Mouse (Mus musculus): ENCODE data around the gene Brinp2. TPM values are rescaled to one million over a fixed set of nuclear protein-coding genes. Genes with fewer than 3 reads are reported as not detected.

Gene Brinp2
- polyA plus RNA-seq, 1 experiment from 2014 or later = 0.26 TPM

DNA sequence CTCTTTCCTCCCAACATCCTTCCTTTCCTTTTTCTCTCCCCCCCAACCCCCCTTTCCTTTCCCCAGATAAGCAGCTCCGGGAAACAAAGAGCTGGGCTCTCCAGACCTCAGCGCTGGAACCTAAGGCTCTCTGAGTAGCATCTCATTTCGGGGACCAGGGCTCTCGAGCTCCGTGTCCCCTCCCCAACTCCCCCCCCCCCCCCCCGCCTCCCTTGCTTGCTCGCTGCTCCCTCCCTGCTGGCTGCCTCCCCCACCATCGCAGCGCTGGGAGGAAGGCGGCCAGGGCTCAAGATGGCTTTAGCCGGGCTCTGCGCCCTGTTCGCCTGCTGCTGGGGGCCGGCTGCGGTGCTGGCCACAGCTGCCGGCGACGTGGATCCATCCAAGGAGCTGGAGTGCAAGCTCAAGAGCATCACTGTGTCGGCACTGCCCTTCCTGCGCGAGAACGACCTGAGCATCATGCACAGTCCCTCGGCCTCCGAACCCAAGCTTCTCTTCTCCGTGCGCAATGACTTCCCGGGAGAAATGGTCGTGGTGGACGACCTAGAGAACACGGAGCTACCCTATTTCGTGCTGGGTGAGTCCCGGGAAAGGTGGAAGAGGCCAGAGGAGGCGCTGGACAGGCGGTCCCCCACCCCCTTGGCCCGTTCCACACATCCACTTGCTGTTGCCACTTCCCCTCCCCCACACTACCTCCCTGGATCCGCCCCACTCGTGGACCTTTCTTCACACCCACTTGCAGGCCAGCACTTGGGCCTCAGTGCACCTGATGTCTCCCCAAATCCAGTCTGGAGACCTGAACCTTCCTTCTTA, 6.4 kb upstream of the Brinp2 start:
- Histone ChIP-seq H3K9ac (ENCODE audit: low read length) (no peak overlapping the region; the same call in 1 of the 2 replicates), H3K4me3 (ENCODE audit: low read length) (peak overlapping the region; percentile 30), H3K9me3 (ENCODE audit: control insufficient read depth, low read length) (no peaks in the 10 kb centered on the region), H3K4me1 (replicated peaks; ENCODE audit: control insufficient read depth, insufficient read depth, low read length) (0 out of 2 replicates have a peak, but pooled peaks cover 5% of the 10 kb centered on the region), H3K4me2 (ENCODE audit: low read depth, low read length) (peak overlapping the region; percentile 52), H3K27me3 (ENCODE audit: control insufficient read depth, insufficient read depth, low read depth, low read length) (peaks cover 14% of the 10 kb centered on the region), H3K36me3 (ENCODE audit: control insufficient read depth, insufficient read depth, low read length) (no peaks in the 10 kb centered on the region), H3K27ac (ENCODE audit: low read length) (no peak overlapping the region)
- no peak for ATAC-seq (ENCODE audit: low read depth)
- WGBS = under 1% methylated on average over 34 of the region's 37 CpGs

DNA sequence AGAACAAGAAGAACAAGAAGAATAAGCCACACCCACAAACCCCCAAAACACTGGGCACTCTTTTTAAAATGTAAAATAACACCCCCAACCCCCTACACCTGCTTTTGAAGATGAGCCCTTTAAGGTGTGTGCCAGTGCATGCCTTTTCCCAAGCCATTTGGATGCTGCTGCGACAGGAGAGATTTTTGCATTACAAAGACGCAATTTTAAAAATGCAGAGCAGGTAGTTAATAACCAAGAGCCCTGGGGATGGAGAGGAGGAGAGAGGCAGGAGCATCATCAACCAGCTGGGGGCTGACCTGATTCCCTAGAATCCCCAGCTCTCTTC, 5.8 kb upstream of the Brinp2 start, which contains the start of gene Astn1:
TSS of gene Astn1 (plus strand) at position 310 of the 328 bp plus-strand sequence.
- Histone ChIP-seq H3K36me3 (ENCODE audit: control insufficient read depth, insufficient read depth, low read length) (no peaks in the 10 kb centered on the region), H3K27me3 (ENCODE audit: control insufficient read depth, insufficient read depth, low read depth, low read length) (peaks cover 16% of the 10 kb centered on the region), H3K27ac (ENCODE audit: low read length) (no peak within 1 kb of the TSS), H3K4me1 (replicated peaks; ENCODE audit: control insufficient read depth, insufficient read depth, low read length) (0 out of 2 replicates have a peak, but pooled peaks cover 5% of the 10 kb centered on the region), H3K9me3 (ENCODE audit: control insufficient read depth, low read length) (no peaks in the 10 kb centered on the region), H3K4me2 (ENCODE audit: low read depth, low read length) (peak within 1 kb of the TSS; percentile 52), H3K9ac (ENCODE audit: low read length) (no peak within 1 kb of the TSS; the same call in 1 of the 2 replicates), H3K4me3 (ENCODE audit: low read length) (peak within 1 kb of the TSS; percentile 30)
- 6% methylated on average over 2 of the region's 2 CpGs for WGBS
- no peak for ATAC-seq (ENCODE audit: low read depth)

- peak overlapping the region; percentile 69 for H3K4me2 ChIP-seq (ENCODE audit: low read depth, low read length)
- 11% methylated on average over 28 of the region's 28 CpGs for WGBS
- peak overlapping the region; percentile 25 for H3K9ac ChIP-seq (ENCODE audit: low read length)
- no peaks in the 10 kb centered on the region for H3K36me3 ChIP-seq (ENCODE audit: control insufficient read depth, insufficient read depth, low read length)
- H3K9me3 ChIP-seq (ENCODE audit: control insufficient read depth, low read length) = no peaks in the 10 kb centered on the region
- 0 out of 2 replicates have a peak, but pooled peaks cover 9% of the 10 kb centered on the region for H3K4me1 ChIP-seq (replicated peaks; ENCODE audit: control insufficient read depth, insufficient read depth, low read length)
- no peak overlapping the region for H3K27ac ChIP-seq (ENCODE audit: low read length)
- H3K27me3 ChIP-seq (ENCODE audit: control insufficient read depth, insufficient read depth, low read depth, low read length) = peaks cover 16% of the 10 kb centered on the region
- peak; percentile 20 for ATAC-seq (ENCODE audit: low read depth)
- peak overlapping the region; percentile 52 for H3K4me3 ChIP-seq (ENCODE audit: low read length)
These were observed 712 bp downstream of the Brinp2 start for GRCm38 (mm10) chr1:158355177-158356050.

GRCm38 (mm10) chr1:158353656-158354371, 2.3 kb downstream of the Brinp2 start:
- H3K27me3 ChIP-seq (ENCODE audit: control insufficient read depth, insufficient read depth, low read depth, low read length) = peaks cover 16% of the 10 kb centered on the region
- no peaks in the 10 kb centered on the region for H3K9me3 ChIP-seq (ENCODE audit: control insufficient read depth, low read length)
- 42% methylated on average over 5 of the region's 5 CpGs for whole genome bisulfite sequencing
- no peak overlapping the region for H3K9ac ChIP-seq (ENCODE audit: low read length)
- H3K27ac ChIP-seq (ENCODE audit: low read length) = no peak overlapping the region
- peak; percentile 47; the same call in 1 of the 2 replicates for ATAC-seq (ENCODE audit: low read depth)
- H3K4me1 ChIP-seq (replicated peaks; ENCODE audit: control insufficient read depth, insufficient read depth, low read length) = 0 out of 2 replicates have a peak, but pooled peaks cover 9% of the 10 kb centered on the region
- no peaks in the 10 kb centered on the region for H3K36me3 ChIP-seq (ENCODE audit: control insufficient read depth, insufficient read depth, low read length)
- H3K4me2 ChIP-seq (ENCODE audit: low read depth, low read length) = no peak overlapping the region
- no peak overlapping the region for H3K4me3 ChIP-seq (ENCODE audit: low read length)

DNA sequence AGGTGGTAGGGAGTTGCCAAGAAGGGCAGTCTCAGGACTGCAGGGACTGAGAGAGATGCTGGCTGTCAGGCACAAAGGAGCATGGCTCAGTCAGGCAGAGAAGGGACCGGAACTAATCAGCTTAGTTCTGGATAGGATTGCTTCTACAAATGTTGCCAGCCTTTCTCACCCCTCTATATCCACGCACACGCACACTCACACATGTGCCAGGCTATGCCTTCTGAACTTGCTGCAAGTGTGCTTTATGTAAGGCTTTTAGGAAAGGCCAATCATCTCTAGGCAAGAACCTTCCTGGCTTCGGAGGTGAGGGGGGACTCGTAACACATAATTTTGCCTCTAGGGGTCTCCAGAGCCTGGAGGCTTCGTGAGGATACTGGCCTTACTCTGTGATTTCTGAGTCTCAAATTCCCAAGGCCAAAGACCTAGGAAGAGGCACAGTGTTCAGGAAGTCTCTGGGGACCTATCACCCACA, 12.8 kb downstream of the Brinp2 start:
- Histone ChIP-seq H3K4me2 (ENCODE audit: low read depth, low read length) (no peak overlapping the region), H3K27ac (ENCODE audit: low read length) (no peak overlapping the region), H3K4me3 (ENCODE audit: low read length) (no peak overlapping the region), H3K27me3 (ENCODE audit: control insufficient read depth, insufficient read depth, low read depth, low read length) (no peaks in the 10 kb centered on the region), H3K36me3 (ENCODE audit: control insufficient read depth, insufficient read depth, low read length) (no peaks in the 10 kb centered on the region), H3K9ac (ENCODE audit: low read length) (no peak overlapping the region), H3K9me3 (ENCODE audit: control insufficient read depth, low read length) (no peaks in the 10 kb centered on the region), H3K4me1 (replicated peaks; ENCODE audit: control insufficient read depth, insufficient read depth, low read length) (no peaks in the 10 kb centered on the region)
- WGBS = 44% methylated on average over 6 of the region's 6 CpGs
- ATAC-seq (ENCODE audit: low read depth) = no peak

- no peaks in the 10 kb centered on the region for H3K4me1 ChIP-seq (replicated peaks; ENCODE audit: control insufficient read depth, insufficient read depth, low read length)
- H3K27ac ChIP-seq (ENCODE audit: low read length) = no peak overlapping the region
- no peak overlapping the region for H3K4me2 ChIP-seq (ENCODE audit: low read depth, low read length)
- no peaks in the 10 kb centered on the region for H3K9me3 ChIP-seq (ENCODE audit: control insufficient read depth, low read length)
- H3K36me3 ChIP-seq (ENCODE audit: control insufficient read depth, insufficient read depth, low read length) = no peaks in the 10 kb centered on the region
- 84% methylated on average over 2 of the region's 2 CpGs for WGBS
- ATAC-seq (ENCODE audit: low read depth) = no peak
- H3K4me3 ChIP-seq (ENCODE audit: low read length) = no peak overlapping the region
- no peaks in the 10 kb centered on the region for H3K27me3 ChIP-seq (ENCODE audit: control insufficient read depth, insufficient read depth, low read depth, low read length)
- H3K9ac ChIP-seq (ENCODE audit: low read length) = no peak overlapping the region
These were observed 27.3 kb downstream of the Brinp2 start for GRCm38 (mm10) chr1:158328839-158329238.

DNA sequence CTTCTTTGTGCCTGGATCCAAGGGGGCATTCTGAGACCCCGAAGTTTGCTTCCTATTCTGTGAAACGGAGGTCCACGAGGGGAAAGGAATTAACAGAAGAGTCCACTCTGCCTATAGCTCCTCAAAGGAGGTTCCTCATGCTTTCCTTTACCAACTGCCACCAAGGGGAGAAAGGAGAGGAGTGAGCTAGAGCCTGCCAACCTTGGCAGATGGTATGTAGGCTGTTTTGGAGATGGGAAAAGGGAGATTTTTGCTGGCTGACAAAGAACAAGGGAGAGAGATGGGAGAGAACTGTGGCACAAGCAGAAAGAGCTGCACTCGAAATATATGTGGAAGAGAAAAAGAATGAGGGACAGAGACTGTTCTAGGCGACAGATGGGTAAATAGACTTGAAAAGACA, 28.0 kb downstream of the Brinp2 start:
- no peak overlapping the region for H3K4me3 ChIP-seq (ENCODE audit: low read length)
- WGBS = 66% methylated on average over 5 of the region's 5 CpGs
- H3K4me2 ChIP-seq (ENCODE audit: low read depth, low read length) = no peak overlapping the region
- no peak for ATAC-seq (ENCODE audit: low read depth)
- H3K27ac ChIP-seq (ENCODE audit: low read length) = no peak overlapping the region
- H3K9ac ChIP-seq (ENCODE audit: low read length) = no peak overlapping the region
- no peaks in the 10 kb centered on the region for H3K4me1 ChIP-seq (replicated peaks; ENCODE audit: control insufficient read depth, insufficient read depth, low read length)
- H3K36me3 ChIP-seq (ENCODE audit: control insufficient read depth, insufficient read depth, low read length) = no peaks in the 10 kb centered on the region
- H3K9me3 ChIP-seq (ENCODE audit: control insufficient read depth, low read length) = no peaks in the 10 kb centered on the region
- H3K27me3 ChIP-seq (ENCODE audit: control insufficient read depth, insufficient read depth, low read depth, low read length) = no peaks in the 10 kb centered on the region

GRCm38 (mm10) chr1:158323325-158323724, 32.8 kb downstream of the Brinp2 start:
- no peak overlapping the region for H3K4me2 ChIP-seq (ENCODE audit: low read depth, low read length)
- no peak for ATAC-seq (ENCODE audit: low read depth)
- no peak overlapping the region for H3K9ac ChIP-seq (ENCODE audit: low read length)
- no peaks in the 10 kb centered on the region for H3K27me3 ChIP-seq (ENCODE audit: control insufficient read depth, insufficient read depth, low read depth, low read length)
- no peak overlapping the region for H3K4me3 ChIP-seq (ENCODE audit: low read length)
- 73% methylated on average over 6 of the region's 6 CpGs for WGBS
- H3K36me3 ChIP-seq (ENCODE audit: control insufficient read depth, insufficient read depth, low read length) = no peaks in the 10 kb centered on the region
- H3K4me1 ChIP-seq (replicated peaks; ENCODE audit: control insufficient read depth, insufficient read depth, low read length) = no peaks in the 10 kb centered on the region
- no peaks in the 10 kb centered on the region for H3K9me3 ChIP-seq (ENCODE audit: control insufficient read depth, low read length)
- H3K27ac ChIP-seq (ENCODE audit: low read length) = no peak overlapping the region
